Mouse (Mus musculus): Measurements from ENCODE around the gene Elmo3.

The Elmo3 gene

DNA sequence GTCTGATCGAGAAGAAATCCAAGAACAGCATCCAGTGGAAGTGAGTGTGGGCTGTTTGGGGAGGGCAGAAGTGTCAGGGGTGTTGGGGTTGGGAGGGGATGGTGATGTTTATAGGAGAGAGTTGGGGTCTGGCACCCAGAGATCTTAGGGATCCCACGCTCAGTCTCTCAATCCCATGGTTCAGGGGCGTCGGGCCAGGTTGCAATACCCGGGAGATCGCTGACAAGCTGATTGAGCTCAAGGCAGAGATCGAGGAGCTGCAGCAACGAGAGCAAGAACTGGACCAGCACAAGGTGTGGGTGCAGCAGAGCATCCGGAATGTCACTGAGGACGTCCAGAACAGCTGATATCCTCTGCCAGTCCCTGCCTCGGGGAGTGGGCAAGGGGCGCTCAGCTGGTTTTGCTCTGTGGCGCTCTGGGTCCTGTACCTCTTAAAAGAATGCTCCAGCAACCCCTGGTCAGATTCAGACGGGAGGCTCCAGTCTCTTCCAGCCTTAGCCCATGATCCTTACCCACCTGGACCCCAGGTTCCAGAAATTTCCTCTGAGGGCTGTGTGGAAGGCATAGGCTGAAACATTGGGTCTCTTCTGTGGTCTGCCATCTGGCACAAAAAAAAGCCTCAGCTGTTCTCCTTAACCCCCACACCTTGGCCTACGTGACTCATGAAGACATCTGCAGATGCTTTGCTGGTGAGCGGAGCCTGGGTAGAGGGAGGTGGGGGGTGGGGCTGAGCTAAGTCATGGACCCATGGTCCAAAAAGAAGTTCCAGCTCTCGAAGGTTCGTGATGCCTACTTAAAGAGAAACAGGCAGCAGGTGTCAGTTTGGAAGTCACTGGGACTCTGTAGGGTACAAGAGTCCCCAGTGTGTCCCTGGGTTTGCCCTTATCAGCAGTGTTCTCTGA is 6.8 kb upstream of the Elmo3 start:
- DNase-seq, result no peak

- no peak for DNase-seq
These were observed 5.4 kb upstream of the Elmo3 start for GRCm38 (mm10) chr8:105299962-105300361.

DNA sequence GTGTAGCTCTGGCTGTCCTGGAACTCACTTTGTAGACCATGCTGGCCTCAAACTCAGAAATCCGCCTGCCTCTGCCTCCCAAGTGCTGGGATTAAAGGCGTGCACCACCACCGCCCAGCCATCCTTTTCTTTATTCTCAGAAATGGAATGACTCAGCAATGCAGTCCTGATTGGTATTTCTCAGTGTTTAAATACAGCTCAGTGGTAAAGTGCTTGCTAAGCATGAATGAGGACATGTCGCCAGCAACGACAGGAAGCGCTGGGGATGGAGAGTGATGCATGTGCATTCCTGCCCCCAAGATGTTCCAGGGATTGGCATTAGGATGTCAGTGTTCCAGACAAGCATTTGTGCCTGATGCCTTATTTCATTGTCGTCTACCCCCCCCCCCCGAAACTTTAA is 2.0 kb upstream of the Elmo3 start:
- DNase-seq, result no peak

GRCm38 (mm10) chr8:105303874-105304273 is 1.5 kb upstream of the Elmo3 start:
- no peak for DNase-seq

GRCm38 (mm10) chr8:105304325-105305210 is 833 bp upstream of the Elmo3 start:
- DNase-seq, result no peak

DNA sequence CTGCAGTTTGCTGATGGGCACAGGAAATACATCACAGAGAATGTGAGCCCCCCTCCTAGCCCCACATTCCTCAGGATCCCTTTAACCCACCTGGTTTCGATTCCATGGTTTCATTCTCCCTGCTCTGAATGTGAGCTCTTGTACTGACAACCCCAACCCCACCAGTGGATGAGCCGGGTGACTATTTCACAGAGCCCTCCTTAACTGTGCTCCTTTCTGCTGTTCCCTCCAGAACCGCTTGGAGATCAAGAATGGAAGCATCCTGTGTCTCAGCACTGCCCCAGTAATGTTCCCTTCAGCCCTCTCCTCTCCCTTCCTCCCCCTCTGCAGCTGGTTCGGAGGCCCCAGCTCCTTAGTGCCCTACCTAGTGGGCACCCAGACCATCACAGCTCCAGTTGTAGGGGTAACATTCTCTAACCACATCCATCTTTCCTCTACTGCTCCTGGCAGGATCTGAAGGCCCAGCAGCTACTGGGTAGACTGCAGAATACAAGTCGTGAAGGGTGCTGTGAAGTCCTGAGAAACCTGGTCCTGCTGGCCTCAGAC is 818 bp downstream of the Elmo3 start:
- no peak for DNase-seq

DNA sequence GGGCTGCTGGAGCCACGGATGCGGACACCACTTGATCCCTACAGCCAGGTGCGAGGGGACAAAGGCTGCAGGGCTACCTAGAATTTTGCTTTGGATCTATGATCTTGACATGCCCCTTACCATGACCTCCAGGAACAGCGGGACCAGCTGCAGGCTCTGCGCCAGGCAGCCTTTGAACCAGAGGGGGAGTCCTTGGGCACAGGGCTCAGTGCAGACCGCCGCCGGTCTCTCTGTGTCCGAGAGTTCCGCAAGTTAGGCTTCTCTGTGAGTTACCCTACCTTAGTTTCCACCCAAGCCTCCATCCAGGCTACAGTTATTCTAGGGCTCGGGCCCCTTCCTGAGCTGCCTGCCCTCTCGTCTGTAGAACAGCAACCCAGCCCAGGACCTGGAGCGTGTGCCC is 2.3 kb downstream of the Elmo3 start:
- DNase-seq, result no peak

GRCm38 (mm10) chr8:105308428-105308827 is 3.0 kb downstream of the Elmo3 start:
- DNase-seq, result no peak

GRCm38 (mm10) chr8:105309142-105309847 is 3.9 kb downstream of the Elmo3 start:
- DNase-seq, result no peak

DNA sequence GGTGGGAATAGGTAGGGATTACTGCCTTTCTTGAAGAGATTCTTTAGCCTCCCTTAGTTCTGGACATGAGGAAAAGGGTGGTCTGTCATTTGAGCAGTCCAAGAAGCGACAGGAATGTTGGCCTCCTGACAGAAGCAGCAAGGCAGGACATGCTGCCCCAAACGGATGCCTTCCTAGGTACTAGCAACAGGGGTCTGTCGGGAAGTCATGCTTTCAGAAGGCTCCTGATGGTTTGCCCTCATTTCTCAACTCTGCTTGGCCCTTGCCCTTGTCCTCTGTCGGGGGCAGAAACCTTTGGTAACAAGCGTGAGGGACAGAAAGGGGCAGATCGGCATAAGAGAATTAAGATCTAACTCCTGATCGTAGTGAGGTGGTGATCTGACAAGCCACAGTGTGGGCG is 4.7 kb downstream of the Elmo3 start:
- DNase-seq, result no peak

DNA sequence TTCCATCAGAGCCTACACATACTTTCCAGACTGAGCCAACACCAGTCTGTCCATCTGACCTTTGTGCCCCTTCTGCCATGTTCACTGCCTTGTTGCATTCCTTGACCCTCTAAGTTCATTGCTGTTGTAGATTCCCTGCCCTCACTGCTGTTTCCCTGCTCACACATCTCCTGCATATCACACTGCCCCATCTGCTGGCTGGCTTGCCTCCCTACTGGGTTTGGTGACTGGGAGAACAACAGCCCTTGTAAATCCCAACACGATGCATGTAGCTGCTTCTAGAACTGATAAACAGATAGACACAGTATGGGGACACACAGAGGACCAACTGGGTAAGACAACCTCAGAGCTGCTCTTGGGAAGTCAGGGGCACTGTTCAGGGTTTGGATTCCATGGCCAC is 6.3 kb downstream of the Elmo3 start:
- no peak for DNase-seq

GRCm38 (mm10) chr8:105312891-105313481 is 7.6 kb downstream of the Elmo3 start:
- DNase-seq, result no peak

DNA sequence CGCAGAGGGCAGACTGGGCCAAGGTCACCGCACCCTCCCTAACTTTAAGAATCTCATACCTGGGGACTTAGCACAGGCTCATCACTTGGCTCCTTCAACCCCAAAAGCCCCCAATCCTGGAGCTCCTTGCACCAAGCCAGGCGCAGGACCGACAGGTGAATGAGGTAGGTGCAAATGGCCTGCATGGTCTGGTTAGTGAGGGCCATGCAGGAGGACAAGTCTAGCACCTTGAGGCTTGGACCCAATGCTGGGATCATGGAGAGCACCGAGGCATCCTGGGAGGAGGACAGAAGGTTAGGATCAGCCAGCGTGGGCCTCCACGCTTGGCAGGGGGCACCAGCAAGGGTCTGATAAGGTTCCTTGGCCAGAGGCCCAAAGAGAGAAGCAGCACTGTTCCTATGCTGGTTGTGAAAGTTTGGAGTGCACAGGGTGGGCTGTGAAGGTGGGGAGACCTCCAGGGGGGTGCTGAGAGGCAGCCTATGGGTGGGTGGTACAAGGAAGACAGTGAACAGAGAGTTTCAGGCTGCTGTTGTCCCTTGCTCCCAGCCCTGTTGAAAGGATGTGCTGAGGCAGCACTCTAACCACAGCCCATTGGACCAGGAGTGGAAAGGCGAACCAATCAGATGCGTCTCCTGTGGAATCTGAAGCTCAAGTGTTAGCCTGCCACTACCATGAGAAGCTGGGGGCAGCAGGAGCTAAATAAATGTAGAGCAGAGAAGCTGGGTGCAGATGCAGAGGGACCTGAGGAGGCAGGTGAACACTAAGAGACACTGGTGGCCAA is 8.4 kb downstream of the Elmo3 start:
- DNase-seq, result no peak

DNA sequence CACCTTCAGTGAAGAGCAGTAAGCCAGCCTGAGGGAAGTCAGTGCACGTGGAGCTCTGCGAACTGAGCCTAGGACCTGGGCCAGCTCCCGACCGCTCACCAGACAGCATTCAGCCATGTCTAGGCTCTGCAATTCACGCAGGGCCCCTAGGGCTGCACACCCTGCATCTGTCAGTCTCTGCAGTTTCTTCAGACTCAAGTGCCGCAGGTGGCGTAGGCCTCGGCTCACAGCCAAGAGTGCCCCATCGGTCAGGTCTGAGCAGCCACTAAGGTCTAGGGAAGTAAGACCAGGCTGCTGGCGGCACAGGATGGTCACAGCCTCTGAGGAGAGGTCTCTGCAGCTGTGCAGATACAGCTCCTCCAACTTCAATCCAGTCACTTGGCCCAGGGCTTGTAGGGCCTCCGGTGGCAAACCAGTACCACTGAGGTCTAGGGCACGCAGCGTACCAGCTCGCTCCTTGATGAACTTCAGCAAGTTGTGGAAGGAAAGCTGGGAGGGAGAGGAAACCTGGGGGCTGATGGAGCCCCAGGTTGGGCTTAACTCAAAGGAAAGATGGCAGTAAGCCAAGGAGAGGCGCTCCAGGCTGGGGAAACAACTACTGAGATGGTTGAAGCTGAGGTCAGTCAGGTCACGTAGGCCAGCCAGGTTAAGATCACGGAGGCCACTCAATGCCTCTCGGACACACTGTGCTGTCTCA is 9.8 kb downstream of the Elmo3 start:
- peak in 1 of 2 experiments; percentile 6 for DNase-seq

GRCm38 (mm10) chr8:105317941-105318340 is 12.5 kb downstream of the Elmo3 start:
- no peak for DNase-seq

DNA sequence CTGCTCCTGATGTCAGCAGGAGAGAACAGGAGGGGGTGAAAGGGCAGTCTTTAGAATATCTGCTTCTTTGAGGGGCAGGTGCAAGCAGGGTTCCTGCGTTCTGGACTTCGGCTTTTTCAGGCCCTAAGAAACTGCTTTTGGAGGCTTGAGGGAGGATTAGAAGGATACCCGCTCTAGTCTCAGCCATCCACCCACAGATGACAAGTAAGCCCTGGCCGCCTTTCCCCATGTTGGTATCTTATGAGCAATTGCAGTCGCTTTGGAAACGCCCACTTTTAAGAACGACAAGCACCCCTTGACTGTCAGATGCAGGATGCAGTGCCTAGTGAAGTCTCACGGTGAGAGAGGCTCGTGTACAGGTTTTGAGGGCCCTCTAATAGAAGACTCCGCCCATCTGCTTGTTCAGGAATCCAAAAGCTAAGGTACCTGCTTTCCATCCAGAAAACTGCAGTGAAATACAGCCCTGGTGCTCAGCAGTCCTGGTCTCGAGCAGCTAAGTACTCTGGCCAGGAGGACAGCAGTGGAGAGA is 13.3 kb downstream of the Elmo3 start:
- DNase-seq, result no peak

- no peak for DNase-seq
These were observed 17.8 kb downstream of the Elmo3 start for GRCm38 (mm10) chr8:105323183-105323582.

GRCm38 (mm10) chr8:105325641-105326093 is 20.3 kb downstream of the Elmo3 start:
- peak; percentile 52 to 58 for DNase-seq

DNA sequence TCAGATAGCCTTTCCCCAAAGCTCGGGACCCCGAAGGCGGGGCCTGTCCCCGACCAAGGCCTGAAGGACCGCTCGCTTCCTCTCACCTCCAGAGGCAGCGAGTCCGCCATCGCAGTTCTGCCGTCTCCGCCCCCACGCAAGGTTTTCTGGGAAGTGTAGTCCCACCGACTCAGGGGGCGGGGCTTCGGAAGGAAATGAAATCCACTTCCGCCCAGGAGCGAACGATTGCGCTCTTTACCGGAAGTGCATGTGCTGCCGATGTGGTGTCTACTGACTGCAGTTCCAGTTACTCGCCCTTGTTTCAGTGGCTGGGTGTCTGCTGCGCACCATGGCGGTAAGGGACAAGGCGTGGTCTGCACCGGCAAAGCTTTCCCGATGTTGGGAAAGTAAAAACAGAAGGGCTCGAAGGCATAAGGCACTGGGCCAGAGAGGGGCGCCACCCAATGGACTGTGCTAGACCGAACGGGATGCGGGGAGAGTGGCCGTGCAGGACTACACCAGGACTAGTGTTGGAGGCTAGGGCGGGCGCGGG is 20.8 kb downstream of the Elmo3 start, which contains the start of the genes Lrrc29 and Tmem208:
Gene Lrrc29 (minus strand): TSS at position 138 of the 532 bp plus-strand sequence.
Gene Tmem208 (plus strand): TSS at position 214 of the 532 bp plus-strand sequence.
- peak; percentile 98 to 99 for DNase-seq

DNA sequence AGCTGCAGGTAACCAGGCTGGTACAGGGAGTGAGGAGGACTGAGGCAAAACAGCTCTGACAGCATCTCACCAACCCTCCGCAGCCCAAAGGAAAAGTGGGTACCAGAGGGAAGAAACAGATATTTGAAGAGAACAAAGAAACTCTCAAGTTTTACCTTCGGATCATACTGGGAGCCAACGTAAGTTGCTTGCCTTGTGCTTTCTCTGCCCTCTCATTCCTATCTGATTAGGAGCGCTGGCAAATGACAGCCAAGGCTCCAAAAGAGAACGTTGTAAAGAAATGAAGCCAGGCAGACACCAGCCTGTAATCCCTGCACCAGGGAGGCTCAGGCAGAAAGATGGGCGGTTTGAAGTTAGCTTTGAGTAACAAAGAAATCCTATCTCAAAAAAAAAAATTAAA is 21.6 kb downstream of the Elmo3 start:
- DNase-seq, result peak in 1 of 2 experiments; percentile 15
